Mouse (Mus musculus): Measurements from ENCODE around the gene Kpna2. TPM values are rescaled to one million over a fixed set of nuclear protein-coding genes. Genes with fewer than 3 reads are reported as not detected.

The Kpna2 gene
- total RNA-seq, 4 experiments from 2014 or later: 21.1 to 29.7 (median 25.1) TPM

Other genes with a start within 250 kb of the Kpna2 start
- gene Pecam1, start 248.9 kb downstream of the Kpna2 start, total RNA-seq (2022): 10 to 100 TPM; 17.3 to 20.2 (median 17.7) TPM
- 1 to 10 TPM in 2 of 4 experiments, under 1 TPM in 1, not detected in 1; 0.26 to 2.7 (median 2.4) TPM for gene Milr1, start 248.3 kb downstream of the Kpna2 start, total RNA-seq (2022)
- gene Polg2, start 220.0 kb downstream of the Kpna2 start, total RNA-seq (2022): 1 to 10 TPM; 2.8 to 4.6 (median 4.0) TPM
- gene Ddx5, start 210.4 kb downstream of the Kpna2 start, total RNA-seq (2022): 100 to 1,000 TPM; 617 to 703 (median 641) TPM
- gene Cep95, start 210.3 kb downstream of the Kpna2 start, total RNA-seq (2022): 10 to 100 TPM in 3 of 4 experiments, 1 to 10 TPM in 1; 9.8 to 11.4 (median 10.5) TPM
- gene Smurf2, start 78.8 kb downstream of the Kpna2 start, total RNA-seq (2022): 10 to 100 TPM; 26.7 to 31.8 (median 29.4) TPM
- gene 1810010H24Rik, start 26.1 kb upstream of the Kpna2 start, total RNA-seq (2022): 1 to 10 TPM; 2.5 to 4.4 (median 4.0) TPM
- gene Bptf, start 132.6 kb upstream of the Kpna2 start, total RNA-seq (2022): 10 to 100 TPM; 62.9 to 76.6 (median 65.4) TPM
- 10 to 100 TPM; 24.6 to 25.7 (median 25.6) TPM for gene Nol11, start 189.8 kb upstream of the Kpna2 start, total RNA-seq (2022)

Measured in left cerebral cortex, adult 8-10 months (tissue).